Mouse (Mus musculus): ENCODE results near the gene Tpm4.
"Not testable (repeated sequence)": the region's sequence is repeated elsewhere in the genome, so short reads cannot be mapped to it uniquely, and the experiment has no call there.

Tpm4 gene

DNA sequence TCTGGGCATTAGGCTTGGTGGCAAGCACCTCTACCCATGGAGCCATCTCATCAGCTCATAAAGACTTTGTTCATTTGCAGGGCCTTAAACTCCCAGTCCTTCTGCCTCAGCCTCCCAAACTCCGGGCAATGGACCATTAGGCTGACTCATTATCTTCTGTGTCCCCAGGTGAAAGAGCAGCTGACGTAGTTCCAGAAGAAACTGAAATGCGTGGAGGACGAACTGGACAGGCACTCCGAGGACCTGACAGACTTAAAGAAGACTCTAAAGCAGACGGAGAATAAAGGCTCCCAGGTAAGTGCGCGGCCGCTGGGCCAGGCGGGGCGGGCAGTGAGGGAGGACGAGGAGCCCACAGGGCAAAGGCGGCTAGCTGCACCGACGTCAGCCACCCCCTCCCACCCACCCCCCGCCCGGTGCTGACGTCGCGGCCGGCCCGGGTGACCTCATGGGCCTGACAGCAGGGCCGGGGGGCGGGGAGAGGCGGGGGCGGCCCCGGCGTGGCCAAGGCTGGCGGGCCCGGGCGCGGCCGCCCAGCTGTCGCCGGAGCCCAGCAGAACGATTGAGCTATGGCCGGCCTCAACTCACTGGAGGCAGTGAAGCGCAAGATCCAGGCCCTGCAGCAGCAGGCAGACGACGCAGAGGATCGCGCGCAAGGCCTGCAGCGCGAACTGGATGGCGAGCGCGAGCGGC, at the start of gene Tpm4:
Gene Tpm4 (plus strand): TSS at position 220 of the 690 bp plus-strand sequence.
- peak; percentile 57 to 62 for DNase-seq

DNA sequence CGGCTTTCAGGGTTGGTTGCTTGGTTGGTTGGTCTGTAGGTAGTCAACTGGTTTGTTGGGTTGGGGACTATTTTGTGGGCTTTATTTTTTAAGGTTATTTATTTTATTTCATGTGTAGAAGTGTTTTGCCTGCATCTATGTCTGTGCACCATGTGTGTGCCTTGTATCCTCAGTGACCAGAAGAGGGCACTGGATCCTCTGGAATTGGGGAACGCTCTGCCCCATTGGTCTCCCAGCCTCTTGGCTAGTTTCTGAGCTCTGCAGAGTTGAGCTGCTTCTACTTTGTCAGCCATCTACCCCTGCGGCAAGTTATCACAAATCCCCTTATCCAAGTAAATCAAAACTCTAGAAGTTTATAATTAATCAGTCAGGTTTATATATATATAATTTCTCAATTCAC, 47.2 kb upstream of the Tpm4 start:
- not testable (repeated sequence) for DNase-seq

DNA sequence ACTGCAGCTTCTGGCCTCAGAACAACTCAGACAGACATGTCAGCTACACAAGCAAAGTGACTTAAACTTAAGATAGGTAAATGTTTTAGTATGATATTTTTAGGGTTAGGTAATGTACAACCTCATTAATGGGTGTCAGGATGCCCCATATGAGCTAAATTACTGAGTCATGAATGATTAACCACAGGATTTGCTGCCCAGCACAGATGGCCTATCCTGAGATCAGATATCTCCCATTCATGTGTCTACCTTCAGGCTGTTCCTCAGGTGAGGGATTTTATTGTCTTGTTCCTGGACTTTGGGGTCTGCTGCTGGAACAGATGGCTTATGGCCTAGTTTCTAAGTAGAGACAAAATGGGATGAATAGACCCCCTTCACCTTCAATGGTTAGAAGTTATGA, 38.1 kb upstream of the Tpm4 start:
- not testable (repeated sequence) for DNase-seq

DNA sequence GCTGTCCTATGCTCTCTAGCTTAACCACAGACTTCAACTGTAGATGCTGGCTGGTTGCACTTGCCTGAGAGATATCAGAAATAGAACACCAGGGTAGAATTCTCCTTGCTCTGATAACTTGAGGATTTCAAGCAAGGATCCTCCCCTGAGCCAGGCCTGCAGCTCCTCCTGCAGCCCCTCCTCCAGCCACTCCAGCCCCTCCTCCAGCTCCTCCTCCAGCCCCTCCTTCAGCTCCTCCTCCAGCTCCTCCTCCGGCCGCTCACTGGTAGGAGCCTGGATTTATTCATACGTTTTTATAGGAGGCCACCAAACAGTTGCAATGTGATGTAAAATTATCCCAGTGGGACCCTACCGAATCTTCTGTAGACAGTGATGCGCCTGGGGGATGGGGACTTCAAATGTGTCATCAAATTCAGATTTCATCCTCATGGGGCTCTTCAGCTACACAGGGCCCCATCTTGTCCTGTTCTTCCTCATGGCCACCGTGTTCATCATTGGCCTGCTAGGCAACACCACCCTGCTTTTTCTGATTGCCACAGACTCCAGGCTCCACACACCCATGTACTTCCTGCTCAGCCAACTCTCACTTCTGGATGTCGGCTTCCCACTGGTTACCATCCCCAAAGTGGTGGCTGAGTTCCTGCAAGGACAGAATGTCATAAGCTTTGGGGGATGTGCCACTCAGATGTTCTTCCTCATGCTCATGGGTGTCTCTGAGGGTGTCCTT, 35.2 kb upstream of the Tpm4 start:
- not testable (repeated sequence) for DNase-seq

DNA sequence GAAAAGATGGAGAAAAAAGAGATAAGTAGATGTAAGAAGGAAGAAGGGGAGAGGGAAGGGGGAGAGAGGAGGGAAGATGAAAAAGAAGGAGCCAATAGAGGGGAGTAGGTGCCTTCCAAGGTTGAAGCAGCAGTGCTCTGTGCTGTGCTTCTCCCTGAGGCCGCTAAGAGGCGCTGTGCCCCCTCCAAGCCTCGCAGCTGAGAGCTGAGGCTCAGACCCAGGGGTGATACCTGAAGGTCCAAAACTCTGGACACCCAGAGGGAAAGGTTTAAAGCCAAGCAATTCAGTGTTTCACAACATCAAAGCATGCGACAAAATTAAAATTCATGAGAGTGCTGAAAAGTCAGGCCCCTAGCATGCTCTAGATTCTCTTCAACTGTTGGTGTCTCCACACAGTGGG, 29.6 kb upstream of the Tpm4 start:
- no peak for DNase-seq

DNA sequence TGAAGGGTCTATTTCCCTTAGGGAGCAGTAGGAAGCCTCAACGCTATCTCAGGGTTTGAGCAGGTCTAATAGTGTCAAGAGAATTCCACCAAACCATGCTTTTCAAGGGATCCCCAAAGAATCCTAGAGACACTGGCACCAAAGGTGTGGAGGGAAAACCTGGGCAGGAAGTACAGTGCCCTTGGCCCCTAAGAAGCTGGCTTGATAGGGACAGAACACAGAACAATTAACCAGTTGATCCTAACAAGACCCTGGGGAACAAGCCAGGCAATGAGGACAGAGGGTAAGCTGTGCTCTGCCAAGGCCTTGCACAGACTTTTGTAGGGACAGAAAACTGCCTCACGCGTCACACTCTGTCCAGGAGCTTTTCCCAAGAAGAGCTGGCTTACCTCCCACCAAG, 28.0 kb upstream of the Tpm4 start, which contains the start of gene Olfr374:
Gene Olfr374 (plus strand): TSS at position 301 of the 400 bp plus-strand sequence.
- no peak for DNase-seq

DNA sequence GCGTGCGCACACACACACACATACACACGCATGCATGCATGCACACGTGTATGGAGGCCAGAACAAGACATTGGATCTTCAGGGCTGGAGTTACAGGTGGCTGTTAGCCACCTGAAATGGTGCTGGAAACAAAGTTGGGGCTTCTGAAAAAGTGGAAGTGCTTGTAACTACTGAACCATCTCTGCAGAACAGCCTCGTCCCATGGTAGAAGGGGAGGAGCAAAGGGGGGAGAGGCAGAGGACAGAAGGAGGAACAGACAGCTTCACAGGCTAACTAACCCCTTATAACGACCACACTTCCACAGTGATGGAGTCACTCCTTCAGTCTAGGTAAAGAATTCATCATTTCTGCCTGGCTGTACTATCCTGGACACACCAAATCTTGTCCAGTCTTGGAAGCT, 23.9 kb upstream of the Tpm4 start:
- no peak for DNase-seq

DNA sequence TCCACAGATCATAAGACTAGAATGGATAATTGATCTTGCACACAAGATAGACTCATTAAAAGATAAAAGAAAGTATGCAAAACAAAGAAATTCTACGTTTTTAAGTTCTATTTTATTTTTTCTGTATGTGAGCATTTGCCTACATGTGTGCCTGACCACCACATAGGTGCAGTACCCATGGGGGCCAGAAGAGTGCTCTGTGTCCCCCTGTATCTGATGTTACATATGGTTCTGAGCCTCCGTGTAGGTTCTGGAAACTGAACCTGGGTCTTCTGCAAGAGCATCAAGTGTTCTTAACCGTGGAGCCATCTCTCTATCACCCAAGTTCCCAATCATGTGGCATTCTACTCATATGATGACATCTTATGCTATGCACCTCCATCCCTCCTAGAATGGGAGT, 22.3 kb upstream of the Tpm4 start:
- DNase-seq: no peak

DNA sequence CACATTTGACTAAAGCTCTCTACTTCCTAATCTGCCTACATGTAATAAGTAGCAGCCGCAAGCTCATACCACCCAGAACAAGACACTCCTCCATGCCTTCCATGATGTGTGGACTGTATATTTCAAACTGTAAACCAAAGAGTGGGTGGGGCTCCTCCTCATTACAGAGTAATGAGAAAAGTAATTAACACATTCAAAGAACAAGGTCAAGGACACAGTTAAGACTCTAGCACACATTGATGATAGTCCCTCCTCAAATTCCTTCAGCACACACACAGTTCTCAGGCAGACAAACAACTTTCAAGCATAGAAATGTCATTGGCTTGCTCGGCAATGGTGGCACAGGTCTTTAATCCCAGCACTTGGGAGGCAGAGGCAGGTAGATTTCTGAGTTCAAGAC, 19.6 kb upstream of the Tpm4 start:
- DNase-seq: no peak

DNA sequence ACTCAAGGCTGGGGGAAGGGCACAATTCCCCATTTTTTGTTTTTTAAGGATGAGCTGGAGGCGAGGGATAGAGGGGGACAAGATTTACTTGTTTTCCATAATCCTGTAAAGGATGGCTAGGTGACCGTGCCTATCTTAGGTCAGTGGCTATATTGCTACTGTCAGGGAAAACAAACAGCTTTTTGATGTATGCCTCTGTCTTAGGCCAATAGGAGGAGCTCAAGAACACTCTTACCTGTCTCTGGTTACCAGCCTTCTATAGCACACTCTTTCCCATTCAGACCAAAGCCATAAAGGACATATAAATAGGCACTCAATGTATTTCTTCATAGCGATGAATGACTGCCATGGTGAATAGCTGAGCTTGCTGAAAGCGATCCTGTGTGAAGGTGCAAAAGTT, 16.2 kb upstream of the Tpm4 start:
- no peak for DNase-seq

DNA sequence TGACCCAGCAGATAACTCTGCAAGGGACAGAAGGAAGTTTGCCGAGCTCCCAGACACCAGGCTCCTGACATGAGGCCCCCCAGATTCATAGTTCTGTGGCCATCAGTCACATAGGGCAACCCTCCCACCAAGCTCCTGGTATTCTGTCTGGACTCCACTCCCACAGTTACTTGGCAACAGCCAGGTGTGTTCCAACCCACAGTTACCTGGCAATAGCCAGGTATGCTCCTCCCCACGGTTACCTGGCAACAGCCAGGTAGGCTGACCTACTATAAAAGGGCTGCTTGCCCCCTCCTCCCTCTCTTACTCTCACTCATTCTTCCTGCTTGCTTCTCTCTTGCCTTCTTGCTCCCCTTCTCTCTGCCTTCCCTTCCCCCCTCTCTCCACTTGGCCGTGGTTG, 13.3 kb upstream of the Tpm4 start:
- DNase-seq: not testable (repeated sequence)

DNA sequence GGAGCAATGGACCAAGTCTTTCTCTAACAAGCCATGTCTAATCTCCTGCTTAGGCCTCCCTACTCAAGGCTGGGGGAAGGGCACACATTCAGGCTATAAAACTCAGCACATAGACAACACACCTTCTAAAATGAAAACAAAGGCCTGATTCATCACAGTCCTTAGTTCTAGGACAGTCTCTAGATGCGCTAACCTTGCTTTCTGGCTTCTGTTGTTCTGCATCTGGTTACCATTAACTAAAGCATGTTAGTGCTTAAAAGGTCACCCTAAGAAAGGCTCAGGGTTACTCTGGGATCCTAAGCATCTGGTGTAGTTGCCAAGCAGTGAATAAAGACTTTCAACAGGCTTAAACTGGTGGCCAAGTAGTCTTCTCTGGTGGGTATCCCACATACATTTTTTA, 12.8 kb upstream of the Tpm4 start:
- DNase-seq: no peak

DNA sequence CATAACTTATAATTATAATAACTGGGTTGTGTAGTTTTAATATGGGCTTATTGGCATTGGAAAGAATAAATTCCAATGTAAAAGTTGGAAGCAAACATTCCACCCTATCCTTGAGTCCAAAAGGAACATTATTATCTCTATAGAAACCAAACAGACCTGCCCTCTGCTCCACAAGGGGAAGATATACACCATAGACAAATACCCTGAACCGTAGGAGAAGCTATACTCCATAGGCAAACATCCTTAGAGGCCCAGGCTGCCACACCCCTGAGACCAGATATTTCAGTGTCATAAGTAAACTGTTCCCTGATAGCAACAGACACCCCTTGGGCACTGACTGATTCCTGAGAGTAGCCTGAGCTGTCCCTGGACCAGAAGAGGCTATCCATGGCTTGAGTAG, 6.9 kb upstream of the Tpm4 start:
- DNase-seq: no peak

DNA sequence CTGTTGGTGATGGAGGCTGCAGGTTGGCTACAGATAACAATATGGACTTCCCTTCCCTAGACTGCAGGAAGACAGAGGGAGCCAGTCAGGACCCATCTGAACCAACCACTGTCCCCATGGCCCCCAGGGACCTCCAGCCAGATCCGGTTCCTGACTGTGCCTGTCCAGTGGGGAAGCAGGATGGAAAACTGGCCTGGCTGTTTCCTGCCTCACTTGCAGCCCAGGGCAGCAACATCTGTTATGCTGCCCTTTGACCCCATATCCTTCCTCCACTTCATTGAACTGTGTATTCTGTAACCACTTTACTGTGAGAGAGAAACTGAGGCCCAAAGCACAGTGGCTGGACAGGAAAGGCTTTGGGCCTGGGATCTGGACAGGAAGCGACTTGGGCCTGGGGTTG, 3.5 kb upstream of the Tpm4 start:
- no peak for DNase-seq

DNA sequence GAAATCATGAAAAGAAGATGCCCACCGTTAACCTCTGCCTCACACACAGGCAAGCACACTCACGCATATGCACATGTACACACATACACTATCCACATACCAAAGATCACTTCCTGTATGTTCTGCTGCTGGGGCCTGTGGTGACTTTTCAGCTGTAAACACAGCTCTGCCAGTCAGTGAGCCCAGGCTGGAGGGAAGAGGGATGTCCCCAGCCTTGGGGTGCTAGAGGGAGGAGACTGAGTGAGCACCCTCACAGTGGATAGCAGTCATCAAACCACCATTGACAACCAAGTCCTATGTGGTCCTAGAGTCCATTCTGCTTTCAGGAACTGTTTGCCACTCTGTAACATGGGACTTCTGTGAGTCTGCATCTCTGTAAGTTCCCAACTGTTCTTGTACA, 2.9 kb upstream of the Tpm4 start:
- no peak for DNase-seq

DNA sequence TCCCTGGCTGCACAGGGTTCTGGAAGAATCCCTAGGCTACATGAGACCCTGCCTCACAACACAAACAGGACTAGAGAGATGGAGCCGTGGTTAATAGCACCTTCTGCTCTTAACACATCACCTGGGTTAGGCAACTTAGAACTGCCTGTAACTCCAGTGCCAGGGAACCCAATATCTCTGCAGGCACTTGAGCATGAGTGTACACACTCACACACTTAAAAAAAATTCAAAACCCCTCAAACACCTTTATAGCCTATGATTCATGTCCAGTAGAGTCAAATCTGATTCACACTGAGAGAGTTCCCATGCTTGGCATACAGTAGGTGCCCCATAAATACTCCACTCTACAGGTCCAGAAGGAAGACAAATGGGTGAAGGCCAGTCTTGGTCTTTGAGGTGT, 2.4 kb upstream of the Tpm4 start:
- no peak for DNase-seq

DNA sequence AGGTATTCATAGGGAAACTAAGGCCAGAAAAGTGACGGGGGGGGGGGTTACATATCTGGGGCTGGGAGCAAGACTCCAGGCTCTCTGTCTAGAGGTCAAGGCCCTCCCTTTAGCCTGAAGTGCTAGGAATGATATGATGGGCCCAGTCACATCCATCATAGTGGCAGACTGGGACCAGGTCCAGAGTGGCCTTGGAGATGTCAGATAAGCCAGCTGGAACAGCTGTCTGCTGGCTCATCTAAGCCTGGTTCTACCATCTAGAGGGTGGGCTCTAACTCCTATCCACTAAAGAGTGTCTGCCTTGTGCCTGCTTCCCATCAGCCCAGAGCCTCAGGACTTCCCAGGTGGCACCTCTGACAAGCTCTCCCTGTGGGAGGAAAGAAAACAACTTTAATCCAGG, 1.9 kb upstream of the Tpm4 start:
- DNase-seq: no peak

DNA sequence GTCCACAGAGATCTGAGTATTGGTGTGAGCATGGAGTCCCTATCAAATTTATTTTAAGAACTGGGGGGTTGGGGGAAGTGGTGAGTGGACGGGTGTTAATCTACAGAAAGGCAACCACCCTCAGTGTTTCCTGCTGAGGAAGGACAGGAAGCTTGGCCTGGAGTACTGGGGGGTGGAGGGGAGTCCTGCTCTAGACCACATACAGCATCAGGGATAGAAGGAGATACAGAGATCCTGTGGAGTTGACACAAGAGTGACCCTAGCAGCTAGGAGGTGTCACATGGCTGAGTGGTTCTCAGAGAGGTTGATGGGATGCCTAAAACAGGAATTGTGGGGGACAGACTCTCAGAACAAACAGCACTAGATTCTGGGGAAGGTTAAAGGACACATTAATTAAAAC, 1.3 kb upstream of the Tpm4 start:
- no peak for DNase-seq

DNA sequence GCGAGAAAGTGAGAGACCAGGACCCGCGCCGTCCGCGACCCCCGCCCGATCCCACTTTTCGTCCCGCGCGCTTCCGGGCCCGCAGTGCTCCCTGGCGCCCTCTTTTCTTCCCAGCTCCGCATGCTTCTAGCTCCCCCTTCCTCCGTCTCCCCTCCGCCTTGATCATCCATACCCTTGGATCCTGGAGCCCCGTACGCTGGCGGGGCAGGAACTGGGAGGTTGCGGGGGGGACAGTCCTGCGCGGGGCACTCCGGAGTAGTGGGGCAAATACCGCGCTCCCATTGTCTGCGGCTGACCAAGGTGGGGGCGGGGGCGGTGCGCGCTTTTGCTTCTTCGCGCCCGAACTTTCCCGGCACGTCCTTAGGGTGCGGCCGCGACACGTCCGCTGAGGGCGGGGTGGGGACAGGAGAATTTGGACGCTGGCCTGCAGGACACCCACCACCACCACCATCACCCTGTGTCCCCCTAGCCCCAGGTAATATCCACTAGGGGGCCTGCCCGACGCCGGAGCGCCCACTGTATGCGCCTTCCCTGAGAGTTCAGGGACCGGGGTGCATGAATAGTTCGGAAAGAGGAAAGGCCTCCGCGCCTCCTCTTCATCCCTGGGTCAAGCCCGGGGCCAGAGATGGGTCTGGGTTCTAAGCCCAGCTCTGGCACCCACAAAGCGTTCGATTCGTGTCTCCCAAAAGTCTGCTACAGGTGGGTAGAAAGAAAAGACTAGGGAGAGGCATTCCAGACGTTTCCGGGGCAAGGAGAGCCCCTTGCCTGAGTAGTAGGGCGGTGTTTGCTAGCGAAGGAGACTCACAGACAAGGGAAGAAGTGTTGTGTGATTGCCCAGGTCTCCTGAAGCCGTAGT, 899 bp downstream of the Tpm4 start:
- DNase-seq: peak in 1 of 2 experiments; percentile 19

DNA sequence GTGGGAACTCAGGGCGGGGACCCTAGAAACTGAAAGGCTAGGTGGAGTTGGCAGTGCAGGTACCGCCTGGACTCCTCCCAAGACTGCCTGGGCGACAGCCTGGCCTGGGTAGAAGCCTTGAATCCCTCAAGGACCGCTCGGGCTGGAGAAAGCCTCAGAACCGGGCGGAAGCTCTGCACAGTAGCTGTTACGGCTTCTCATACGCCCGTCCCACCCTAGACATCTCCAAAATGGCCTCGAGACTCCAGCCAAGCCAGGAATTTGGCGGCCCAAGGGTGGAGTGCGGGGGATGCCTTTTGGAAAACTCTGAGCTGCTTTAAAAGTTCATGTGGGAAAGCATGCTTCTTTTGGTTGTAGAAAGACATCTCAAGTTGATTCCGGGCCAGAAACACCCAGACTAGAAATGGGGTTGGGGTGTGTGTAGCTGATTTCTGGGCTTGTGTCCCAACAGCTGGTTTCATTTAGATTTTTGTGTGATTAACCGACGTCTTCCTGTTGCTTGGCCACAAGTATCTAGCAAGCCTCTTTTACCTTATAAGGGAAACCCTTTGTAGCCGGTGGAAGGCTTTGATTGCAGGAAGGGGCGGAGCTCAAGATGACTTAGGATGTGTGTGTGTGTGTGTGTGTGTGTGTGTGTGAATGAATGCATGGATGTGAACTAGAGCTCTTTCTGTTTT, 1.7 kb downstream of the Tpm4 start:
- DNase-seq: peak; percentile 37 to 38

DNA sequence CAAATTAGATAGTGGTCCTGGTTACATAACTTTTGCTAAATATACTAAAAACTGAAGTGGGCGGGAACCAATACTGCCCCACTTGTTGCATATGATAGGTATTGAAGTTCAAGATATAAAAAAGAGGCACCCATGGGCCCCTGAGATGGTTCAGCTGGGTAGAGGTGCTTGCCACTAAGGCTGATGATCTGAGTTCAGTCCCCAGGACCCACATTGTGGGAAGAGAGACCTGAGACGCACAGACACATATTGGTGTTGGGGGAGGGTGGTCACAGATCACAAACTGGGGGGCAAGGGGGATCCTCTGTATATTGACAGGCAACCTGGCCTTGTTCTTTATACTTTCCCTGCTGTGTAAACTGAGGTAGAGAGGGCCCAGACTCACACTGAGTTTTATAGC, 2.7 kb downstream of the Tpm4 start:
- no peak for DNase-seq

DNA sequence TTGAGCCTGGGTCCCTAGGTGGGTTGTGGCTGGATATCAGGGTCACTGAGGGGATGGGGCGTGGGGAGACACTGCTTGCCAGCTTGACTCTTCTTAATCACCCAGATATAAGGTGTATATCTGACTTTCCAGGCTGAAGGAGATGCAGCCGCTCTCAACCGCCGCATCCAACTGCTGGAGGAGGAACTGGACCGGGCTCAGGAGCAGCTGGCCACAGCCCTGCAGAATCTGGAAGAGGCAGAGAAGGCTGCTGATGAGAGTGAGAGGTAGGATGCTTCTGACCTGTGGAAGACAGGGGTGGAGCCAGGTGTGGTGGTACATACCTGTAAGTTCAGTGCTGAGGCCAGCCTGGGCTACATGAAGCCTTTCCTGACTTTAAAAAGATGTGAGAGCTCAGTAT, 3.7 kb downstream of the Tpm4 start:
- no peak for DNase-seq

DNA sequence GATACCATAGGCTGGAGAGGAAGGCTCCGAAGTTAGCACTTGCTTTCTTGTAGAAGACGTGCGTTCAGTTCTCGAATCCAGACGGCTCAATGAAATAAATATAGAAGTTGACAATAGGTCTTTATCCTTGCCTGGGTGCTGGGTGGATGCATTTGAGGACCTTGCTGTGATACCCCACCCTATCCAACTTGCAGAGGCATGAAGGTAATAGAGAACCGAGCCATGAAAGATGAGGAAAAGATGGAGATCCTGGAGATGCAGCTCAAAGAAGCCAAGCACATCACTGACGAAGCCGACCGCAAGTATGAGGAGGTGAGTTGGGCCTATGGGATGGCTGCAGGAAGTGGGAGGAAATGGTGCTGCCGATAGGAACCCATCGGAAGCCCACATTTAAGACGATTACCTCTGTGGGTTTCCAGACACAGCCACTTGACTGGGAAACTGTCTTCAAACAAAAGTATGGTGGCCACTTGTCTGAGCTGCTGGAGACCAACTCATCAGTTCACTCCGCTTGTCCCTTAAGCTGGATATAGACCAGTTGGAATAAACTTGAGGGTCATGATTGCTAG, 8.6 kb downstream of the Tpm4 start:
- no peak for DNase-seq

Measured in cerebellum, postnatal 36 days (tissue).